Mouse (Mus musculus): Measurements from ENCODE around the gene Clec12a. TPM values are rescaled to one million over a fixed set of nuclear protein-coding genes. Genes with fewer than 3 reads are reported as not detected.

Gene Clec12a
- polyA plus RNA-seq, 1 experiment from 2014 or later = 0.39 TPM

- ATAC-seq (replicated peaks; ENCODE audit: low FRiP score) (no peak), DNase-seq (ENCODE audit: low spot score) (no peak)
- Histone ChIP-seq H3K27ac (ENCODE audit: low read depth, low read length) (no peak within 1 kb of the TSS), H3K4me2 (ENCODE audit: low read depth, low read length, severe bottlenecking) (no peak within 1 kb of the TSS), H3K27me3 (ENCODE audit: control insufficient read depth, insufficient read depth, low read length) (no peaks in the 10 kb centered on the region), H3K36me3 (ENCODE audit: control insufficient read depth, insufficient read depth, low read length) (no peaks in the 10 kb centered on the region), H3K4me3 (ENCODE audit: low read depth, low read length) (no peak within 1 kb of the TSS), H3K9me3 (ENCODE audit: control insufficient read depth, low read length) (no peaks in the 10 kb centered on the region), H3K4me1 (replicated peaks; ENCODE audit: control insufficient read depth, insufficient read depth, low read length) (no peaks in the 10 kb centered on the region), H3K9ac (ENCODE audit: low read length) (no peak within 1 kb of the TSS)
- WGBS = 83% methylated on average over 2 of the region's 2 CpGs
These were observed 43.3 kb downstream of the Clec12a start, which contains the start of gene Clec12b for GRCm38 (mm10) chr6:129385774-129386173. Gene Clec12b (minus strand): TSS chr6:129385874.

DNA sequence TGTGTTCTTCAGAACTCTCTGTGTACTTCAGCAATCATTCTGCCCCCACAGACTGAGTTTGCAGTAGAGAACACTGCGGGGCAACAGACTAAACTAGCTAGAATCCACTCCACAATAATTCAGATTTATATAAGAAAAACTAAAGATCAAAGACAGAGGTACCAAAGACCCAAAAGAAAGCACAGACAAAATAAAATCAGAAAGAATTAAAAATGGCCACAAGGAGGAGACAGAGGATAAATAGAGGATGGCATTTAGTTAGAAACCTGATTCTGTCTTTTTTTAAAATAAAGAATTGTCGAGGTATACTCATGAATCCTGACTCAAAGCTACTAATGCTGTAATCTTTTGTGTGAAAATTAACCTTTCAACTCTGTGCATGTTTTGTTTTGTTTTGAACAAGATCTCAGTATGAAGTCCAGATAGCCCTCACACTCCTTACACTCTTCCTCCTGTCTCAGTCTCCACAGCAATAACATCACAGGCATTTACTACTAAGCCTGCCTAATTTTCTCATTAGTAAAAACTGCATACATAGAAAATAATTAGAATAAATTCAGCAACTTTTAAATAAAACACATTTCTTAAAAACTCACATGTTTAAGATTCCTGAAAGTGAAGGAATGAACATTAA is 50.7 kb downstream of the Clec12a start:
- ATAC-seq (replicated peaks; ENCODE audit: low FRiP score) (0 out of 2 replicates have a peak, but pooled peaks have one; percentile 49), DNase-seq (ENCODE audit: low spot score) (no peak)
- Histone ChIP-seq H3K4me2 (ENCODE audit: low read depth, low read length, severe bottlenecking) (no peak overlapping the region), H3K9ac (ENCODE audit: low read length) (no peak overlapping the region), H3K27ac (ENCODE audit: low read depth, low read length) (no peak overlapping the region), H3K4me3 (ENCODE audit: low read depth, low read length) (no peak overlapping the region), H3K36me3 (ENCODE audit: control insufficient read depth, insufficient read depth, low read length) (no peaks in the 10 kb centered on the region), H3K4me1 (replicated peaks; ENCODE audit: control insufficient read depth, insufficient read depth, low read length) (no peaks in the 10 kb centered on the region), H3K27me3 (ENCODE audit: control insufficient read depth, insufficient read depth, low read length) (no peaks in the 10 kb centered on the region), H3K9me3 (ENCODE audit: control insufficient read depth, low read length) (no peaks in the 10 kb centered on the region)
- WGBS = 33% methylated on average over 2 of the region's 2 CpGs

GRCm38 (mm10) chr6:129393732-129394131 is 51.2 kb downstream of the Clec12a start:
- Histone ChIP-seq H3K4me3 (ENCODE audit: low read depth, low read length) (no peak overlapping the region), H3K4me1 (replicated peaks; ENCODE audit: control insufficient read depth, insufficient read depth, low read length) (no peaks in the 10 kb centered on the region), H3K9me3 (ENCODE audit: control insufficient read depth, low read length) (no peaks in the 10 kb centered on the region), H3K27ac (ENCODE audit: low read depth, low read length) (no peak overlapping the region), H3K9ac (ENCODE audit: low read length) (no peak overlapping the region), H3K27me3 (ENCODE audit: control insufficient read depth, insufficient read depth, low read length) (no peaks in the 10 kb centered on the region), H3K36me3 (ENCODE audit: control insufficient read depth, insufficient read depth, low read length) (no peaks in the 10 kb centered on the region), H3K4me2 (ENCODE audit: low read depth, low read length, severe bottlenecking) (no peak overlapping the region)
- no peak for DNase-seq (ENCODE audit: low spot score)
- ATAC-seq (replicated peaks; ENCODE audit: low FRiP score) = peak; percentile 44; the same call in 1 of the 2 replicates
- WGBS = 83% methylated on average over 6 of the region's 6 CpGs

GRCm38 (mm10) chr6:129396997-129397396 is 54.5 kb downstream of the Clec12a start, which contains the start of gene Clec1b:
Gene Clec1b (plus strand): TSS chr6:129397297.
- WGBS = 89% methylated on average over 8 of the region's 8 CpGs
- H3K4me2 ChIP-seq (ENCODE audit: low read depth, low read length, severe bottlenecking) = no peak within 1 kb of the TSS
- no peaks in the 10 kb centered on the region for H3K9me3 ChIP-seq (ENCODE audit: control insufficient read depth, low read length)
- H3K4me1 ChIP-seq (replicated peaks; ENCODE audit: control insufficient read depth, insufficient read depth, low read length) = no peaks in the 10 kb centered on the region
- H3K9ac ChIP-seq (ENCODE audit: low read length) = no peak within 1 kb of the TSS
- DNase-seq (ENCODE audit: low spot score) (no peak), ATAC-seq (replicated peaks; ENCODE audit: low FRiP score) (no peak)
- no peak within 1 kb of the TSS for H3K27ac ChIP-seq (ENCODE audit: low read depth, low read length)
- no peaks in the 10 kb centered on the region for H3K27me3 ChIP-seq (ENCODE audit: control insufficient read depth, insufficient read depth, low read length)
- no peak within 1 kb of the TSS for H3K4me3 ChIP-seq (ENCODE audit: low read depth, low read length)
- H3K36me3 ChIP-seq (ENCODE audit: control insufficient read depth, insufficient read depth, low read length) = no peaks in the 10 kb centered on the region

DNA sequence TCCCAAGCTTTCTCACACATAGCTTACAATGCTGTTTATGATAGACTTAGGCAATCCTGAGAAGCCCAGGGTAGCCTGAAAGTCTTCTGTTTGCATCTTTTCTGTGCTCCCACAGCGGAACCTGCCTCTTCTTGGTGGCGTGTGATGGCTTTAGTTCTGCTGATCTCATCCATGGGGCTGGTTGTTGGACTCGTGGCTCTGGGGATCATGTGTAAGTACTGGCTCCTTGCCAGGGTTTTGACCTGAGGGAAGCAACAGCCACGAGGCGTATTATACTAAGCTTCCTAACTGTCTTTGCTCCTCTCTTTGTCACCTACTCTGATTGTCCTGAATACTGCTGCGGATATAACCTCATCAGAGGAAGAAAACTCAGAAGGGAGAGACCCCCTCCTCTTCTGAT is 57.5 kb downstream of the Clec12a start:
- Histone ChIP-seq H3K4me3 (ENCODE audit: low read depth, low read length) (no peak overlapping the region), H3K9ac (ENCODE audit: low read length) (no peak overlapping the region), H3K27ac (ENCODE audit: low read depth, low read length) (no peak overlapping the region), H3K27me3 (ENCODE audit: control insufficient read depth, insufficient read depth, low read length) (no peaks in the 10 kb centered on the region), H3K4me2 (ENCODE audit: low read depth, low read length, severe bottlenecking) (no peak overlapping the region), H3K4me1 (replicated peaks; ENCODE audit: control insufficient read depth, insufficient read depth, low read length) (no peaks in the 10 kb centered on the region), H3K36me3 (ENCODE audit: control insufficient read depth, insufficient read depth, low read length) (no peaks in the 10 kb centered on the region), H3K9me3 (ENCODE audit: control insufficient read depth, low read length) (no peaks in the 10 kb centered on the region)
- DNase-seq (ENCODE audit: low spot score) (no peak), ATAC-seq (replicated peaks; ENCODE audit: low FRiP score) (no peak)
- WGBS = 76% methylated on average over 6 of the region's 6 CpGs

GRCm38 (mm10) chr6:129402404-129402803 is 59.9 kb downstream of the Clec12a start:
- H3K4me2 ChIP-seq (ENCODE audit: low read depth, low read length, severe bottlenecking) = no peak overlapping the region
- DNase-seq (ENCODE audit: low spot score) = no peak
- ATAC-seq (replicated peaks; ENCODE audit: low FRiP score) = no peak
- no peak overlapping the region for H3K9ac ChIP-seq (ENCODE audit: low read length)
- no peak overlapping the region for H3K27ac ChIP-seq (ENCODE audit: low read depth, low read length)
- H3K36me3 ChIP-seq (ENCODE audit: control insufficient read depth, insufficient read depth, low read length) = no peaks in the 10 kb centered on the region
- no peaks in the 10 kb centered on the region for H3K9me3 ChIP-seq (ENCODE audit: control insufficient read depth, low read length)
- no peaks in the 10 kb centered on the region for H3K27me3 ChIP-seq (ENCODE audit: control insufficient read depth, insufficient read depth, low read length)
- H3K4me3 ChIP-seq (ENCODE audit: low read depth, low read length) = no peak overlapping the region
- 90% methylated on average over 2 of the region's 2 CpGs for WGBS
- H3K4me1 ChIP-seq (replicated peaks; ENCODE audit: control insufficient read depth, insufficient read depth, low read length) = no peaks in the 10 kb centered on the region

DNA sequence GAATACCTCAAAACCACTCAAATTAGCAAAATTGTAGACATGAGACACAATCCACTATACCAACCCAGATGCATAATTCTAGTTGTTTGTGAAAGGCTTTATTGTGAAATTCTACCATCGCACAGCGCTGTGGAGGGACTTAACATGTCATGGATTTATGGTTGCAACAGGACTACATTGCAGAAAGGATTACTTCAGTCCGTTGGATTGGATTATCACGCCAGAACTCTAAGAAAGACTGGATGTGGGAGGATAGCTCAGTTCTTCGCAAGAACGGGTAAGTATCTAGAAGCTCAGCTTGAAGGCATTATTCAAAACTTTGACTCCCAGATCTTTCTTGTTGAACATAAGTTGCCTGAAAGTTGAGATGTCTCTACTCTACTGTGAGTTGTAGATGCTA is 60.9 kb downstream of the Clec12a start:
- Histone ChIP-seq H3K9ac (ENCODE audit: low read length) (no peak overlapping the region), H3K4me2 (ENCODE audit: low read depth, low read length, severe bottlenecking) (no peak overlapping the region), H3K27ac (ENCODE audit: low read depth, low read length) (no peak overlapping the region), H3K9me3 (ENCODE audit: control insufficient read depth, low read length) (no peaks in the 10 kb centered on the region), H3K4me1 (replicated peaks; ENCODE audit: control insufficient read depth, insufficient read depth, low read length) (no peaks in the 10 kb centered on the region), H3K4me3 (ENCODE audit: low read depth, low read length) (no peak overlapping the region), H3K27me3 (ENCODE audit: control insufficient read depth, insufficient read depth, low read length) (no peaks in the 10 kb centered on the region), H3K36me3 (ENCODE audit: control insufficient read depth, insufficient read depth, low read length) (no peaks in the 10 kb centered on the region)
- no peak for ATAC-seq (replicated peaks; ENCODE audit: low FRiP score)
- WGBS = 72% methylated on average over 6 of the region's 6 CpGs
- DNase-seq (ENCODE audit: low spot score) = no peak

- ATAC-seq (replicated peaks; ENCODE audit: low FRiP score) = no peak
- no peaks in the 10 kb centered on the region for H3K4me1 ChIP-seq (replicated peaks; ENCODE audit: control insufficient read depth, insufficient read depth, low read length)
- no peak overlapping the region for H3K9ac ChIP-seq (ENCODE audit: low read length)
- no peaks in the 10 kb centered on the region for H3K27me3 ChIP-seq (ENCODE audit: control insufficient read depth, insufficient read depth, low read length)
- no peaks in the 10 kb centered on the region for H3K9me3 ChIP-seq (ENCODE audit: control insufficient read depth, low read length)
- no peak overlapping the region for H3K27ac ChIP-seq (ENCODE audit: low read depth, low read length)
- no peak overlapping the region for H3K4me2 ChIP-seq (ENCODE audit: low read depth, low read length, severe bottlenecking)
- no peaks in the 10 kb centered on the region for H3K36me3 ChIP-seq (ENCODE audit: control insufficient read depth, insufficient read depth, low read length)
- no peak overlapping the region for H3K4me3 ChIP-seq (ENCODE audit: low read depth, low read length)
- DNase-seq (ENCODE audit: low spot score) = no peak
These were observed 63.5 kb downstream of the Clec12a start for GRCm38 (mm10) chr6:129405999-129406398.

DNA sequence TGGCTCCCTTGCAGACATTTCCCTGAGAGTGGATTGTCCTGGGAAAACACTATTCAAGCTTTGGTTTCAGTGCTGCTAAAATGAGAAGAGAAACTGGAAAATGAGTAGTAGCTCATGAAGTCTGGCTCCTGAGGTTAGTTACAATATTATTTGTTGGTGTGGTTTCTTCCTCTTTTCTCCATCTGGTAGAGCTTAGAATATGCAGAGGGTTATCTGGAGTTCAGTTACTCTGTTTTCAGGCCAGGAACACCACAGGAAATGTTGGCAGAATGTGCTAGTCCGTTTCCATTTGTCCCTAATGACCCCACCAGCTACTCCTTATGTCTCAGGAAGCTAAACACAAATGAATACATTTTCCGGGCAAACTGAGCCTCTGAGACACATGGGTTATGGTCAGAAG is 64.8 kb downstream of the Clec12a start:
- Histone ChIP-seq H3K4me2 (ENCODE audit: low read depth, low read length, severe bottlenecking) (no peak overlapping the region), H3K9ac (ENCODE audit: low read length) (no peak overlapping the region), H3K27ac (ENCODE audit: low read depth, low read length) (no peak overlapping the region), H3K4me1 (replicated peaks; ENCODE audit: control insufficient read depth, insufficient read depth, low read length) (no peaks in the 10 kb centered on the region), H3K4me3 (ENCODE audit: low read depth, low read length) (no peak overlapping the region), H3K9me3 (ENCODE audit: control insufficient read depth, low read length) (no peaks in the 10 kb centered on the region), H3K36me3 (ENCODE audit: control insufficient read depth, insufficient read depth, low read length) (no peaks in the 10 kb centered on the region), H3K27me3 (ENCODE audit: control insufficient read depth, insufficient read depth, low read length) (no peaks in the 10 kb centered on the region)
- 65% methylated on average over 2 of the region's 2 CpGs for WGBS
- no peak for DNase-seq (ENCODE audit: low spot score)
- ATAC-seq (replicated peaks; ENCODE audit: low FRiP score) = no peak
